Mouse (Mus musculus) retina, embryonic 14.5 days (tissue): ENCODE results near the gene Epm2a.
"Not testable (repeated sequence)": the region's sequence is repeated elsewhere in the genome, so short reads cannot be mapped to it uniquely, and the experiment has no call there.

Experiments used
- DNase-seq: peaks from one replicate; pipeline ENCODE4 v3.0.0-alpha.2; 2015; ENCODE audit warnings: low spot score

Gene Epm2a

DNA sequence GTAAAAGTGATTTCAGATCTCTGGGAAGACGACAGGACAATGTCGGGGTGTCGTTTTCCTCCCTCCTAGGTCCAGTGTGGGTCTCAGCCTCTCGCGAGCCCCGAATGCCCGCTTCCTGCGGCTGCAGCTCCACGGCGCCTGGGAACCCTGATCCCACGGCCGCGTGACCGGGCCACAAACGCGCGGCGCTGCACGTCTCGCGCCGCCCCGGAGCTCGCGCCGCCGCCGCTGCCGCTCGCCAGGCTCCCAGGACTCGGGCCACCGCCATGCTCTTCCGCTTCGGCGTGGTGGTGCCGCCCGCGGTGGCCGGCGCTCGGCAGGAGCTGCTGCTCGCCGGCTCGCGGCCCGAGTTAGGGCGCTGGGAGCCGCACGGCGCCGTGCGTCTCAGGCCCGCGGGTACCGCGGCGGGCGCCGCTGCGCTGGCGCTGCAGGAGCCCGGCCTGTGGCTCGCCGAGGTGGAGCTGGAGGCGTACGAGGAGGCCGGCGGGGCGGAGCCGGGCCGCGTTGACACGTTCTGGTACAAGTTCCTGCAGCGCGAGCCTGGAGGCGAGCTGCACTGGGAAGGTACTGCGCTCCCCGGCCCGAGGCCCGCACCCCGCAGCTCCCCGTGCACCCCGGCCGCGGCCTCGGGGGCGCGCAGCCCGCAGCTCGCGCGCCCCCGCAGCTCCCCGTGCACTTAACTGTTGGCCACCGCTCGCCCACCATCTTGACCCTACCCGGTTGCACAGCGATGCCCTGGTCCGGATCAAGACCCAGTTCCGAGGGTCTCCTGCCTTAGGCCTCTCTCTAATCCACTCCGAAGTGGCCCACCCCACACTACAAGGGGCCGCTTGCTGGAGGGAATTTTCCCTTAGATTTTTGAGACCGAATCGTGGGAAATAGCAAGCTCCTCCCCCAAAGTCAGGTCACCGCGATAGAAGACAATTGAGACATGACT is at the start of gene Epm2a:
TSS of gene Epm2a (plus strand) at position 200 of the 937 bp plus-strand sequence.
- DNase-seq: peak; percentile 81

DNA sequence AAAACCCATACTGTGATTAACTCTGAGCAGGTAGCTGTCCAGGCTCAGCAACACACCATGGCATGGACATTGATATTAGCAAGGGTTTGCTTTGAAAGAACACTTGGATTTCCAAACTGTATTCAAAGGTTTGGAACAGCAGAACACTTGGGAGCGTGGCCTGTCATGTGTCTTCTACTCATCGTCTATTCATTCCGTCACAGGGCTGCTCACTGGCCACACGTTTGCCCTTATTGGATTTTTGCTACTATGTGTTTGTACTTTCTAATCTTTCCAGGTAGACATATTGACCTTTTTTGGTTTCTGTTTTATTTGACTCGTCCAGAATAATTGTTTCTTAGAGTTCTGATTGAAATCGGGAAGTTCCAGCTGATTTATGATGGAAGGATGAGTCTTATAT is 44.8 kb upstream of the Epm2a start:
- DNase-seq: no peak

DNA sequence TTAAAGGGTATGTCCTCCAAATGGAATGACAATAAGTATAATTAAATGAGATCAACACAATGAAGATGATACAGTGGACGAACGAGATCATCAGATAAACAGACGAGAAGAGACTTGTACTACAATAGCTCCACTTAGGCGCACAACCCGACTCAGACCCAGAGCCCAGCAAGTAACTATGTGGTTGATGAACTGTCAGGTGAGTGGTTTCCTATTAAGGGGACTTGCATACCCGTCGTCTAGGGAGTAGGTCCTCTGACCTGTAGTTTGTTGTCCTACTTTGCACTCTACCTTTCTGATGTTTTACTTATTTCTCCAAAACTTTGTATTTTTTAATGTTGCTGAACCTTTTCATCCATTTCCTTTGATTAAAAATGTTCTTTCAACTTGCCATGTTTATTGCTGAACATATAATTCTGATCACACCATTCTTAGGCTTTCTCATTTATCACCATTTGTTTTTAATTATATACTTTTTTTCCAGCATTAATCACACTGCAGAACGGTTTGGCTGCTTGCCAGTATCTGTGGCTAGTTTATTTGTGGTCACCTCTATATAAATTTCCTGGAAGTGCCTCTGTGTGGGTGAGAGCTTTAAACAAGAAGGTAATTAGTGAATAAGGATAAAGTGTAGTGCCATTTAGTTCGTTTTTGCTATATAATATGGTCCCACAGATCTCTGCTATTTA is 37.7 kb upstream of the Epm2a start:
- DNase-seq: no peak

DNA sequence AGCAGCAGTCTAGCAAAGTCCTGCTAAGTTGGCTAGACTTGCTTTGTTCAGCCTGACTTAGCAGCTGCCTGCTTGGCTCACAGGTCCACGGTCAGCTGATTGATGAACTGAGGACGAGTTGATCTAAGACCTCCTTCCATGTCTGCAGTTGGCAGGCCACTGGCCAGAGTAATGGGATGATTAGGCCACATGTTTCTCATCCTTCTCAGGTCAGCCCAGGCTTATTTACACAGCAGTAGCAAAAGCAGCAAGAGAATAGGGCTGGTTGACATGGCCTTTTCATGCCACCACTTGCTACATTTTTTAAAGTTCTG is 37.2 kb upstream of the Epm2a start:
- no peak for DNase-seq

DNA sequence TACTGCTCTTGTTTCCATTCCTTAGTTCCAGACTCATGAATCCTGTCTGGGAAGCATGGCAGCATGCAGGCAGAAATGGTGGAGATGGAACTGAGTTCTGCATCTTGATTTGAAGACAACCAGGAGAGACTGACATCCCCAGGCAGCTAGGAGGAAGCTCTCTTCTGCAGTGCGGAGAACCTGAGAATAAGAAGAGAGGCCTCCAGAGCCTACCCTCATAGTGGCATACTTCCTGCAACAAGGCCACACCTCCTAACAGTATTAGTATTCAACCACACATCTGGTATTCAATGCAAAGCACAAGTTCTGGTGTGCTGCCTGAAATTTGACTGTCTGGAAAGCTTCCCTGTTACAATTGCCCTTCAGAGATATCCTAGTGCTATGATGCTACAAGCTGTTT is 33.3 kb upstream of the Epm2a start:
- no peak for DNase-seq

DNA sequence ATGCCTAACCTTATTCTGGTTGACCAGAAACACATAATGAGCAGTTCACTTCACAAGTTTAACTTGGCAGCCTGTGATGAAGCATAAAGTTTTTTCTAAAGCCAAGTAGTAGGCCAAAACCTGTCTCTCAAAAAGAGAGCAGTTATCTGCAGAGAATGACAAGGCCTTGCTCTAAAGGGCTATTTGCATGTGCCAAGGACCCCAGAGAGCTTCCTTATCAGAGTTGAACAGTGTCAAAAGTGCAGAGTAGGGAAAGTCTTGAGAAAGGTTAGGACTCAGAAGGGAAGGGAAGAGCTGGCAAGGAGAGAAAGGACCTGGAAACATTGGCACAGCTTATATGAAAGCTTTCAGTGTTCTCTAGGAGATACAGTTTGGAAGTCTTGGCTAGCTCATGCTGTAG is 32.7 kb upstream of the Epm2a start:
- DNase-seq: no peak

DNA sequence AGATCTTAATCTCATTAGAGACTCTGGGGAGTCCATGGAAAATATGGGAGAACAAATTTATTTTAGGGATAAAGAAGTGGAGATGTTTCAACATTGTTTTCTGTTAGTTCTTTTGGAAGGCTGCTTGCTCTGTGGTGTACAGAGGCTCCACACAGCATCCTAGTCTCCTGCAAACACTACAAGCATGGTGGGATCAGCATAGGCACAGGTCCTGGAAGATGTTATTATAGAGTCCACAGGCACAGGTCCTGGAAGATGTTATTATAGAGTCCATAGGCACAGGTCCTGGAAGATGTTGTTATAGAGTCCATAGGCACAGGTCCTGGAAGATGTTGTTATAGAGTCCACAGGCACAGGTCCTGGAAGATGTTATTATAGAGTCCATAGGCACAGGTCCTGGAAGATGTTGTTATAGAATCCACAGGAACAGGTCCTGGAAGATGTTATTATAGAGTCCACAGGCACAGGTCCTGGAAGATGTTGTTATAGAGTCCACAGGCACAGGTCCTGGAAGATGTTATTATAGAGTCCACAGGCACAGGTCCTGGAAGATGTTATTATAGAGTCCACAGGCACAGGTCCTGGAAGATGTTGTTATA is 25.2 kb upstream of the Epm2a start:
- peak; percentile 50 for DNase-seq

DNA sequence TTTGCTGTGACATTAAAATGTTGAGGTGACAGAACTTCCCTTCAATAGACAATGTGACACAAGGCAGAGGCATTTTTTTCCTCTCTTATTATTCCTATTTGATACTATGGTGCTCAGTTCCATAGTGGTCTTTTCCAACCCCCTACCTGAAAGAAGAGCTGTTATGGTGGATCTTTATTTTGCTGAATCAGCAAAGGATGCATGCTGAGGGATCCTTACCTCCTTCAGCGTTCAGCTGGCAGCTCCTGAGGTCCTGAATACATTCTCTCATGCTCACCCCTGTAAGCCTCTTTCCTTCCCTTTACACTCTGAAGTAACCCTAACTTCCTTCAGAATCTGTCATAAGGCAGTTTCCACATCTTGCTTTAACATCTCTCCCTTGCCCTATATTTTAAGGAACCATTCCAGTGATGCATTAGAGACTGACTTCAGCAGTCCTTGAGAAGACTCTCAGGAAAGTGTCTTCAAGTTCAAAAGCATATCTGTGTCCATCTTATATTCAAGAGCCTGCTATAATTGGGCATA is 23.7 kb upstream of the Epm2a start:
- DNase-seq: no peak

- no peak for DNase-seq
These were observed 20.9 kb upstream of the Epm2a start for GRCm38 (mm10) chr10:11322316-11322715.

GRCm38 (mm10) chr10:11323202-11323898 is 19.9 kb upstream of the Epm2a start:
- no peak for DNase-seq

GRCm38 (mm10) chr10:11326526-11326925 is 16.7 kb upstream of the Epm2a start:
- DNase-seq: no peak

GRCm38 (mm10) chr10:11344536-11345468 is 1.6 kb downstream of the Epm2a start:
- no peak for DNase-seq

DNA sequence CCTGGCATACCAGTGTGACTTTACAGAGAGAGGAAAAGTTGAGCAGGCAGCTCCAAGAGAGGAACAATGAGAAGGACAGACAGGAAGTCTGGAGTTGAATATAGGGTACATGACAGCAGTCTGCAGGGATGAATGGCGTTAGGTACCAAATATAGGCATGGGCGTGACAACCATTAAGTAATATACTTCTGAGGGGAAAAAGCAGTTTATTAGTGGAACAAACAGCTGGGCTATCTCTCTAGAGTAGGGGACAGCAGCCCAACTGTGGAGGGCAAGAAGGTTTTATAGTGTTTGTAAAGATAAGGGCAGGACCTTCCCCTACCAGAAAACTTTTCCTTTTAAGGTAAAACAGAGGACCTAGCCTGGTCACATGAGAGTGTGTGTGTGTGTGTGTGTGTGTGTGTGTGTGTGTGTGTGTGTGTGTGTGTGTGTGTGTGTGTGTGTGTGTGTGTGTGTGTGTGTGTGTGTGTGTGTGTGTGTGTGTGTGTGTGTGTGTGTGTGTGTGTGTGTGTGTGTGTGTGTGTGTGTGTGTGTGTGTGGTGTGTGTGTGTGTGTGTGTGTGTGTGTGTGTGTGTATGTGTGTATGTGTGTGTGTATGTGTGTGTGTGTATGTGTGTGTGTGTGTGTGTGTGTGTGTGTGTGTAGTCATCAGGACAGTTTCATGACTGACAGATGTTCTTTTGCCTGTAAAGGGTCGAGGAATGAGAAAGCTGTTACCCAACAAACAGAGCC is 7.2 kb downstream of the Epm2a start:
- DNase-seq: not testable (repeated sequence)

GRCm38 (mm10) chr10:11354609-11355008 is 11.4 kb downstream of the Epm2a start:
- DNase-seq: no peak

GRCm38 (mm10) chr10:11361985-11362692 is 18.9 kb downstream of the Epm2a start:
- peak; percentile 83 for DNase-seq

GRCm38 (mm10) chr10:11362896-11363487 is 19.8 kb downstream of the Epm2a start:
- no peak for DNase-seq

DNA sequence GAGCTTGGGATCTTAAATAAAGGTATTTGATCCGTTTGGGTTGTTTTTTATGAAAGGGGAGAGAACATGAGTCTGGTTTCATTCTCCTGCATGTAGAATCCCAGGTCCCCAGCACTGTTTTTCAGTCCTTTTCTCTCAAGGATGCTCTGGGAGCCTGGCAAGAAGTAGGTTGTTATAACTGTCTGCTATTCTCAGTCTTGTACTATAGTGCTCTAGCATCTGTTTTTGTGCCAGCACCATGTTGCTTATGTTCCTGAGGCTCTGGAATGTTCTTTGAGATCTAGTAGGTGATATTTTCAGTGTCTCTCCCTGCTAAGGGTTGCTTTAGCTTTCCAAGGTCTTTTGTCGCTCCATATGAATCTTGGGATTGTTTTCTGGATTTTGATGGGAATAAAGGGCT is 38.1 kb downstream of the Epm2a start:
- DNase-seq: no peak

DNA sequence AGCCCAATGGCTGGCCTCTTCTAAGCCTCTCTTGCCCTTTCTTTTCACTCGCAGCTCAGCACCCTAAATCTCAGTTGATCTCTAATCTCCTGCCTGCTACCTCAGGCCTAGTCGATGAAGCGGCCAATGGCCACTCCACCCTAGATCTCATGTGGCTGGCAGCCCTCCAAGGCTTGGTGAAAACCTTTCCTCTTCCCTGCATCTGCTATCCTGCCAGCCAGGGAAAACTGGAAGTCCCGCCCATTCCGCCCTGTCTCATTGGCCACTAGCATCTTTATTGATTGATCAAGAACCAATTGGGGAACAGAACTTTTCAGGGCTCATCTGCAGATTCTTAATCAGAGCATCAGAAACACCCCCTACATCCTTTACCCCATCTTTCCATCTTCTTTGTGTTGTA is 67.7 kb downstream of the Epm2a start:
- DNase-seq: no peak

DNA sequence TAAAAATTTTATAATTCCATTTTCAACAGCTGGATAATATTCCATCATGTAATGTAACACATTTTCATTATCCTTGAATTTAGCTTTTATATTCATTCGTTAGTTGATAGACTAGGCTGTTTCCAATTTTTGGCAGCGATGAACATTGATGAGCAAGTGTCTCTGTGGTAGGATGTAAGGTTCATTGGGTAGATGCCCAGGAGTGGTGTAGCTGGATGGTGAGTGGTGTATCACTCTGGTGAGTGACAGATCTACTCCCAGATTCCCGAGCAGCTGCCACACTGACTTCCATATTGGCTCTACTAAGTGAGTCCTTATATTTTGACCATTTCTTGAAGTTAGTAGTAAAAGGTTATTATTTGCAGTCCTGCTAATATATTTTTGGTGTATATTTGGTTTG is 76.9 kb downstream of the Epm2a start:
- DNase-seq: no peak
